Mouse (Mus musculus): ENCODE data around the gene Irs1. TPM values are rescaled to one million over a fixed set of nuclear protein-coding genes. Genes with fewer than 3 reads are reported as not detected.

Irs1 gene
- total RNA-seq, 2 experiments from 2014 or later, result 18.2 to 21.4 TPM

DNA sequence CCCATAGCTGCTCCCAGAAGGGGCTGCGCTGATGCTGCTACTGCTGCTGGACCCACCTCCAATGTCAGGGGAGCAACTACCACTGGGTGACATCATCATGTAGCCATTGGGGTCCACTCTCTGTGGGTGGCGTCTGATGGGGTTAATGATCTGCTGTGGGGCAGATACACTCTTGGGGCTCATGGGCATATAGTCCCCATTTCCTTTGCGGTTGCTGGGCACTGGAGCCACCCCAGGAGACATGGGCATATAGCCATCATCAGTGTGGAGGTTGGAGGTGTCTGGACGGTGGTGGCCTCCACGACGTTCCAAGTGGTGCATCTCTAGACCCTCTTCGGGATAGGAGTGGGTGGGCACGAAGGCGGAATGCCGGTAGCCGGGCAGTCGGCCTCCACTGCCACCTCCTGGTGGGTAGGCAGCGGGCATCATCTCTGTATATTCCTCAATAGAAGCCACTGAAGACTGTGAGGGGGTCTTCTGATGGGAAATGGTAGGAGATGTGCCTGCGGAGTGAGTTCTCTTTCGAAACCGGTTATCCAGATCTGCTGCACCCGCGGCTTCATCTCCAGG lies 2.7 kb downstream of the Irs1 start:
- DNase-seq, result peak; percentile 36 to 50

GRCm38 (mm10) chr1:82287776-82288325 lies 3.4 kb downstream of the Irs1 start:
- peak in 1 of 2 experiments; percentile 32 for DNase-seq

- peak; percentile 23 to 35 for DNase-seq
Observed at GRCm38 (mm10) chr1:82287052-82287775, 4.0 kb downstream of the Irs1 start.

GRCm38 (mm10) chr1:82286190-82287051 lies 4.8 kb downstream of the Irs1 start:
- DNase-seq, result no peak

DNA sequence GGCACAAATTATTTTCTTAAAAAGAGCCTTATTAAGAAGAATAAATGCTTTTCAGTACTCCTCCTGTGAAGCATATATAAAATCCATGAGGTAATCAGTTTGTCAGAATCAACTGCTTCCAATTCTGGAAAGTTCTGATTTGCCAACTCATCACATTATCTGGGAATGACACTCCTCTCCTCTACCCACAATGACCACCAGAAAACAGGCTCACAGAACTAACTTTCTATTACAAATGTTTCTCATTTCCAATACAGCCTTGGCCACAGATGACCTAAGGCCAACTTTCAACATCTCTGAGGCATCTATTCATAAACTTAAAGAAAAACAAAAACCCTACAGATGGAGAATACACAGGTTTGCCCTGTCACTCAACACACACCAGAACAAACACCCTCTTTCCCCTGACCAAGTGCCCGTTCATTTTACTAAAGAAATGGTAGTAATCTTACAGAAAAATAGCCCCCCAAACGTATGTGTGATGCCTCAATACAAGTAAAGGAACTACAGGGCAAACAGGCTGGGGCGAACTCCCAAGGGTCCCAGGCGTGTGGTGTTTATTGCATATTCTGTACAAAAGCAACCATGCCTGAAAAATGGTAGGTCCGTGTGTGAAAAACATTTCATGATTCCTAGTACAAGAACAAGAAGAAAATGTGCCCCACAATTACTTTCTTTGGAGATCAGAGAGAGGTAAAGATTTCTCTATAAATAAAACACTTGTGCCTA lies 5.6 kb downstream of the Irs1 start:
- no peak for DNase-seq

DNA sequence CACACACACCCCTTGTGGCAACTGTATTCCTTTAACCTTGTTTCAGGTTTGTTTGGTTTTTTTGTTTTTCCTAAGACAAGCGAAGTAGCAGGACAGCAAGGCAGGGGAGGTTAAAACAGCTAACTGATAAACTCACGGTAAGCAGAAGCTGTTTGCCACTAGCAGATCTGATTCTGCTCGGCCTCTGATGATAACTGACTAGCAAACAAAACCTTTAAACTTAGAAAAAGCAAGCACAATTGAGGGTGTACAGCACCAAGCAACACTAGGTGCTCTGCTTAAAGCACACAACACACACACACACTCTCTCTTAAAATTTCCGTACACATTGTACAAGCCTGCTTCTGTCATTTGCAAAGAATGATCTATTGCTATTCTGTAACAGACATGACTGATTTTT lies 6.8 kb downstream of the Irs1 start:
- no peak for DNase-seq

GRCm38 (mm10) chr1:82283901-82284301 lies 7.3 kb downstream of the Irs1 start:
- DNase-seq, result peak in 1 of 2 experiments; percentile 24

GRCm38 (mm10) chr1:82282992-82283611 lies 8.1 kb downstream of the Irs1 start:
- peak; percentile 86 to 89 for DNase-seq

DNA sequence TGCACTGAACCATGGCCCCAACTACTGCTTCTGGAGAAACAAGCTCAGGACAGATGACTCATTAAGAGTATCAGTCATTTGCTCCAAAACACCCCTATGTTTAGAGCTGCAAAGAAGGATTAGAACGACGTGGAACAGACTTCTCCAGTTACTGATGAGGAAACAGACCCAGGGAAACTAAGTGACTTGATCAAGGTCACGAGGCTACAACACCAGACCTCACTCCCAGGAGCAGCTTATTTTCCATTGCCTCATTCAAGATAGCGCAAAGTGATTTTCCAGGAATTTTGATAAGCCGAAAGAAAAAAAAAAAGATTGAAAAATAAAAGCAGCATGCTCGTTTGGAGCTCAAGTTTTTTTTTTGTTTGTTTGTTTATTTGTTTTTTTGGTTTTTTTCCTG lies 9.4 kb downstream of the Irs1 start:
- DNase-seq, result no peak

DNA sequence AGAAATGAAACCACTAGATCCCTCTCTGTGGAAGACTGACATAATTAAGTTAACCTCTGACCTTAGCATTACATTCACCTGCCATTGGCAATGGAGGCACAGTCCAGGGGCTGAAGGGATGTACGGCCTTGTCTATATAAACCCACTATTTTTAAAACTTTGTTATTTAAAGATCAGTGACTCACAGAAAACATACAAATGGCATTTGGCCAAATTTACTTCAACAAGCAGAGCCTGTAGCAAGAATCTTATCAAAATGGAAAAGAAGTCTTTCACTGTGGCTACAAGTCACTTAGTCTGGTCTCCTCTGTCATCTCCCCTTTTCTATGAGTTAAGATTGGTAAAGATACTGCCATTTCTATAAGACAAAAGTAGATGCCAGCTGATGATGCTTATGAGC lies 11.4 kb downstream of the Irs1 start:
- no peak for DNase-seq

GRCm38 (mm10) chr1:82274361-82274760 lies 16.9 kb downstream of the Irs1 start:
- no peak for DNase-seq

DNA sequence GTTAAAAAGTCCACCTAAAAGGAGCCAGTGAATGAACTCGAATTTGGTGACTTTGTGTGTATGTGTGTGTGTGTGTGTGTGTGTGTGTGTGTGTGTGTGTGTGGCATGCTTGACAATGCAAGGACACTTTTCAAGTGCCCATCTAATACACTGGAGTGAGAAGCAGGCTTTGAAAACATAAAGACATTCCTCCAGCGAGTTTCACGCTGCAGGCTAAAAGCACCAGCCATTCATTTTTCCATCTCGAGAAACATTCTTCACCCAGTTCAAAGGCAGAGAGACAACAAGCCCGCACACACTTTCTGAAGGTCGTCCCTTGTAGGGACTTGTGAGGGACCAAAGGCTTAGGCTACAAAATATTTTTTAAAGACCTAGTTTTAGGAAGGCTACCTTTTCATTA lies 17.7 kb downstream of the Irs1 start:
- DNase-seq, result no peak

GRCm38 (mm10) chr1:82272231-82272630 lies 19.0 kb downstream of the Irs1 start:
- DNase-seq, result no peak

- DNase-seq, result no peak
Observed at GRCm38 (mm10) chr1:82267547-82267946, 23.7 kb downstream of the Irs1 start.

GRCm38 (mm10) chr1:82262331-82262730 lies 28.9 kb downstream of the Irs1 start:
- no peak for DNase-seq

- no peak for DNase-seq
Observed at GRCm38 (mm10) chr1:82261638-82262037, 29.6 kb downstream of the Irs1 start.

GRCm38 (mm10) chr1:82261053-82261618 lies 30.1 kb downstream of the Irs1 start:
- DNase-seq, result peak; percentile 45 to 53

DNA sequence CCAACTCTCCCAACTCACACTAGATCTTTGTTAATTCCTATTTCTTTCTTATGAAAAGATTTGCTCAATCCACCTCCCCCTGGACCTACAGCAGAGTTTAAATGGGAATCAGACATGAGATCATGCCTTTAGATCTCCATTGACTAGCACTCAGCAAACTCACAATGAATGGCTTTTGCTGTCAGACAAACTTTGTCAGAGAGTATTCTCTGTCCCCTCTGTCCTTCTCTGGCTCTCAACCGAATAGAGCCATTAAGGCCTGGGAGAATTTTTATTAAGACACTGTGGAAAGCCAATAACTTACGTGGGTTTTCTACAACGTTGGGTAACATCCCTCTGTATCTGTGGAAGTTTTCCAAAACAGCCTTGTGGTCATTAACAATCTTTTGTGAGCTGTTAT lies 31.2 kb downstream of the Irs1 start:
- DNase-seq, result no peak

GRCm38 (mm10) chr1:82258331-82258730 lies 32.9 kb downstream of the Irs1 start:
- DNase-seq, result no peak

DNA sequence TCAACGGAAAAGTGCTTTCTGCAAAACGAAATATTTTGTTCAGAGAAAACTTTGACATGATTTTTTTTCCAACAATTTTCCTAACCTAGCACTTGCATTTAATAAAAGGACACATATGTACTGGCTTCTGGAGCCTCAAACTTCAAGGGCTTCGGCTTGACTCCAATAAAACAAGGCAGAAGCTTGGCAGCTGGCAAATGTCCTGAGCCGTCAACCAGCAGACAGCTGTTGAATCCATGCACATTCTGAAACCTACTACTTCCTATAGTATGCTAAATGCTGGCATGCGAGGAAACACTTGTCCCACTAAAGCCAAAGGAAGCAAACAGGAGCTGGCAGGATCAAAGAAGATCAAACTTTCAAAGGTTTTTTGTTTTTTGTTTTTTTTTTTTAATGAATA lies 33.8 kb downstream of the Irs1 start:
- DNase-seq, result no peak

- no peak for DNase-seq
Observed at GRCm38 (mm10) chr1:82253789-82254445, 37.3 kb downstream of the Irs1 start.

All from layer of hippocampus, postnatal 36 days (tissue).